Mouse (Mus musculus) thymus, postnatal 0 days (tissue): Measurements from ENCODE around the gene Gm36028. TPM values are rescaled to one million over a fixed set of nuclear protein-coding genes. Genes with fewer than 3 reads are reported as not detected.

Source experiments
- DNase-seq: peaks from one replicate; pipeline ENCODE4 v3.0.0-alpha.2; 2015; ENCODE audit warnings: low spot score
- polyA plus RNA-seq: library from polyadenylated mRNA; unstranded; fragments of >200 nt; fragmentation: Nextera tagmentation; extraction: Ambion mirVana; gene quantifications from 2 replicates; pipeline ENCODE4 v1.2.1, GENCODE M21; 2015

Gene Gm36028
- polyA plus RNA-seq, 1 experiment from 2014 or later = 0.17 TPM

- no peak for DNase-seq
Observed at GRCm38 (mm10) chr16:37809623-37809992, 51.3 kb downstream of the Gm36028 start.

- no peak for DNase-seq
Observed at GRCm38 (mm10) chr16:37808866-37809622, 51.9 kb downstream of the Gm36028 start.

GRCm38 (mm10) chr16:37807269-37807668, 53.7 kb downstream of the Gm36028 start:
- DNase-seq = no peak

GRCm38 (mm10) chr16:37805746-37806495, 55.0 kb downstream of the Gm36028 start:
- DNase-seq = no peak

GRCm38 (mm10) chr16:37803387-37803950, 57.5 kb downstream of the Gm36028 start:
- DNase-seq = no peak

- no peak for DNase-seq
Observed at GRCm38 (mm10) chr16:37802686-37803295, 58.2 kb downstream of the Gm36028 start.

GRCm38 (mm10) chr16:37801097-37801496, 59.8 kb downstream of the Gm36028 start:
- DNase-seq = no peak

Other genes with a start within 250 kb of the Gm36028 start
- gene Ndufb4, start 206.7 kb downstream of the Gm36028 start, polyA plus RNA-seq = 93.4 and 93.7 TPM in 2 replicates
- gene Fstl1, start 84.3 kb downstream of the Gm36028 start, polyA plus RNA-seq = 59.9 and 70.6 TPM in 2 replicates
- gene Lrrc58, start 7.2 kb upstream of the Gm36028 start, polyA plus RNA-seq = 31.2 and 34.6 TPM in 2 replicates
- 0.13 and 0.23 TPM in 2 replicates for gene Gpr156, start 55.4 kb upstream of the Gm36028 start, polyA plus RNA-seq
- gene Gsk3b, start 227.9 kb upstream of the Gm36028 start, polyA plus RNA-seq = 37.9 and 45.6 TPM in 2 replicates